In genomic region chr11:41090391-41090900, GRCm38 (mm10) we compare ENCODE assay signal across 7 mouse cellular contexts.
A peak's percentile ranks its signal among the peaks of the same experiment; 100 is the strongest.
DNase-seq lines count a peak whose midpoint lies in the region.
"Not testable (repeated sequence)": the region's sequence is repeated elsewhere in the genome, so short reads cannot be mapped to it uniquely, and the experiment has no call there.

No protein-coding gene starts in this region.

- intact Hi-C loops in heart, postnatal 14 days (cut with DNase I); left cerebral cortex, postnatal 10 days (cut with DNase I): not testable (repeated sequence)

- peak; percentile 3 for DNase-seq in cerebellum, adult 11-12 months
- DNase-seq in gastrocnemius, adult 8-10 months (ENCODE audit: low spot score in 2 of 2), result peak; percentile 4 to 17
- peak; percentile 15 to 21 for DNase-seq in heart, postnatal 14 days
- peak; percentile 18 for DNase-seq in kidney, postnatal 14 days
- DNase-seq in left cerebral cortex, postnatal 10 days (ENCODE audit: extremely low spot score in 1 of 2, low spot score in 2 of 2), result peak; percentile 16 to 22
- DNase-seq in ovary, adult 18-20 months (ENCODE audit: low spot score), result peak; percentile 3
- peak; percentile 43 for DNase-seq in testis, postnatal 10 days (ENCODE audit: low spot score)

Comparison
In these comparisons a context has a peak if more than half of its experiments do, and no peak if none do; other contexts are left out.
1. Peak in every context shown above with its lines: DNase-seq.